Mouse (Mus musculus) gastrocnemius, postnatal 25 days (tissue): Measurements from ENCODE around the gene Ssbp3. TPM values are rescaled to one million over a fixed set of nuclear protein-coding genes. Genes with fewer than 3 reads are reported as not detected.

Source experiments
- DNase-seq: peaks from one replicate; pipeline ENCODE4 v3.0.0; 2022
- total RNA-seq, 2 experiments: library from RNA; stranded (reverse); gene quantifications; 1 replicate in 1 of 2; 2 replicates in 1 of 2; pipeline ENCODE4 v1.2.3; 2021

The Ssbp3 gene
- total RNA-seq, 2 experiments from 2014 or later, result 18.7 to 19.5 TPM

- DNase-seq, result no peak
These were observed 186.4 kb downstream of the Ssbp3 start, which contains the start of gene Cdcp2 for GRCm38 (mm10) chr4:107096841-107097373. TSS of gene Cdcp2 (plus strand) at chr4:107096891.

DNA sequence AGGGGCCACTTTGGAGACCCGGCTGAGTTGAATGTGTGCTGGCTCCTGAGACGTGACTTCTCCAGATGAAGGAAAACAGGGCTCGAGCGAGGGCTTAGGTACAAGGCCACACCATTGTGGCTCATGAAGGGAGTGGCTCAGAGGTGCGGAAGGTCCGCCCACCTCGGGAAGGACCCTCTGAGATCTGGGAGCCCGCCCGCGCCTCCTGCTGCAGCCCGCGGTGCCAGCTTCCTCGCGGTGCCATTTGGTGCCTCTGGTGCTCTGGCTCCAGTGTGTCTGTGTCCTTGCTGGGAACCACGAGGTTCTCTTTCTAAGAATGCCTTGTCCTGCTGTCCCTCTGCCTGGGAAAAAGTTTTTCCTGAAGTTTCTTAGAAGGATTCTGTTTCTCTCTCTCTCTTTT, 187.4 kb downstream of the Ssbp3 start:
- no peak for DNase-seq

DNA sequence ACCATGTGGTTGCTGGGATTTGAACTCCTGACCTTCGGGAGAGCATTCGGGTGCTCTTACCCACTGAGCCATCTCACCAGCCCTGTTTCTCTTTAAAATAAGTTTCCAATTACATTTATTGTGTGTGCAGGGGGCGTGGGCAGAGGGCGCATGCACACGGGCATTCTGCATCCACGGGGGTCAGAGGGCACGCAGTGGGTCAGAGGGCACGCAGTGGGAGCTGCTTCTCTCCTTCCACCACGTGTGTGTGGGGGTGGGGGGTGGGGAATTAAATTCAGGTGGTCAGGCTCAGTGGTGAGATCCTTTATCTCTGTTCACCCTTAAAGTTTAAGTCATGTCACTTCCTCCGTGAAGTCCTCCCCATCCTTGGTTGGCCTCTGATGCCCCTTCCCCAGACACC, 187.9 kb downstream of the Ssbp3 start:
- DNase-seq, result no peak

GRCm38 (mm10) chr4:107098791-107099525, 188.5 kb downstream of the Ssbp3 start:
- no peak for DNase-seq

Other genes starting within 250 kb of the Ssbp3 start
- 10 to 100 TPM; 24.7 to 28.6 TPM for gene Ttc4, start 231.8 kb upstream of the Ssbp3 start, total RNA-seq
- gene Mroh7, start 179.8 kb upstream of the Ssbp3 start, total RNA-seq, result under 1 TPM; 0.19 to 0.69 TPM
- gene Fam151a, start 176.8 kb upstream of the Ssbp3 start, total RNA-seq, result not detected
- 10 to 100 TPM in 1 of 2 experiments, 1 to 10 TPM in 1; 7.8 to 14.3 TPM for gene Acot11, start 105.7 kb upstream of the Ssbp3 start, total RNA-seq
- gene Mrpl37, start 156.2 kb downstream of the Ssbp3 start, total RNA-seq, result 10 to 100 TPM; 82.0 to 95.5 TPM
- gene Cyb5rl, start 156.3 kb downstream of the Ssbp3 start, total RNA-seq, result 10 to 100 TPM; 16.8 to 18.0 TPM
- gene Cdcp2, start 186.2 kb downstream of the Ssbp3 start, total RNA-seq, result not detected